Mouse (Mus musculus): ENCODE measurements around the gene Klhl5.

Klhl5 gene

DNA sequence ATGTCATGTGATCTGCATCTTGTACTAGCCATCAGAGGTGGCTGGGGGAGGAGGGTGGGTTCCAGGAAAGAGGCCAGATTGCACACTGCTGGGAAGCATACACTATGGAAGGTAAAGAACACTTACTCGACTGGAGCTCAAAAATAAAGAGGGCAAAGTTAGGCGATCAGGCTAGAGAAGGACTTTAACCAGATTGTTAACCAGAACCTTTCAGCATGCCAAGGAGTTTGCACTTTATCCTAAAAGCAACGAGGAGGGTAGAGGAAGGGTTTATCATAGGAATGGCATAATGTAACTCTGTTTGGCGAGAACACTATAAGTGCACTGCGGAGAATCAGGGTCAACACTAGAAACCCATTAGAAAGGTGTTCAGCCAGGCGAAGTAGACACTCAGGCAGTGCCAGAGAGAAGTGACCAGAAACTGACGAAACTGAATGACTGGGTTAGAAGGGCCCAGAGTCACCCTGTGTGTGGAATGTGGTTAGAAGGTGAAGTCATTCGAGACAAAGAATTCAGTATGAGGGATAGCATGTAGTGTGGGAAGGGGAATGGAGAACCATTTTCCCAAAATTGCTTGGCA lies 43.1 kb downstream of the Klhl5 start:
- DNase-seq: no peak

DNA sequence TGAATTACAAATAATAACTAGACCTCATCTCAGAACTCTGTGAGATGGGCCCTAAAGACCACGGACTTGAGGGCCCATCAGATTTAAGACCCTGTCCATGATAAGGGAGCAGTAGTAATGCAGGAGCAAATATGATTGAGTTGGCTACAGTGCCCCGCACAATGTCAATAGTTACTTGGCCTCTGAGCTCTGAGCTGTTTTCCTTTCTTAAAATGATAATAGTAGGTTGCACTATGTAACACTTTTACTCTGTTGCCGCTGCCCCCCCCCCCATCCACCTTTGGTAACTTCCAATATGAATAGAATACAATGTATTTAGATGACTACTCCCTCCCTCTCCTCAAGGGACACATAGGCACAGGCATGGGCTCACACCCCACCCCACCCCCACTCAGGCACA lies 43.9 kb downstream of the Klhl5 start:
- DNase-seq: no peak

DNA sequence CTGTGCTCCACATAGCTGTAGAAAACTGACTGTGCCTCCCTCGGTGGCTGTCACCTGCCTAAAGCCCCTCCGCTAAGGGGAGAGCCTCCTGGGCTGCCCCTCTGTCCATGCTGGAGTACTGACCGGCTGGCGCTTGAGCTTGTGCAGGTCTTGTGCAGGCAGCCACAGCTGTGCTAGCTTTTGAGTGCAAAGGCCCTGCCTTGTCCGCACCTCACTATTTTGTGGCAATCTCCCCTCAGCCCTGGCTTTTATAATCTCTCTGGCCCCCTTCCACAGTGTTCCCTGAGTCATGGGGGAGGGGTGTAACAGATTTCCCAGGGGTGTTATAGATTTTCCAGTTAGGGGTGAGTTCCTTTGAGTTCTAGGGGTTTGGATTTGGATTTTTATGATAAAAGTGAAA lies 44.4 kb downstream of the Klhl5 start:
- no peak for DNase-seq

DNA sequence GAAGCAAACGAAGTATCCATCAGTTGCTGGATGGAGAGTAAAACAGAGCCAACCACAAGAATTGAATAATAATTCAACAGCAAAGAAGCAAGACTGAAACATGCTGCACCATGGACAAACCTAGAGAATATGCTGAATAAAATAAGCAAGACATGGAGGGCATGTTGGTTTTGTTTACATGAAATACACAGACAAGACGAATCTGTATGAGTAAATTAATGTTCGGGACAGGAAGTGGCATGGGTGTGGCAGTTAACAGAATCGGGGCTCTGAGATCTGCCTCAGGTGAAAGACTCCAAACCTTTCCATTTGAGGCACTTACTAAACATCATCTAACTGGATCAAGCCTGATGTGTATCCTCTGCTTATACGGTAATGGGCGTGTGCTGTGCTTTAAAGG lies 46.9 kb downstream of the Klhl5 start:
- no peak for DNase-seq

DNA sequence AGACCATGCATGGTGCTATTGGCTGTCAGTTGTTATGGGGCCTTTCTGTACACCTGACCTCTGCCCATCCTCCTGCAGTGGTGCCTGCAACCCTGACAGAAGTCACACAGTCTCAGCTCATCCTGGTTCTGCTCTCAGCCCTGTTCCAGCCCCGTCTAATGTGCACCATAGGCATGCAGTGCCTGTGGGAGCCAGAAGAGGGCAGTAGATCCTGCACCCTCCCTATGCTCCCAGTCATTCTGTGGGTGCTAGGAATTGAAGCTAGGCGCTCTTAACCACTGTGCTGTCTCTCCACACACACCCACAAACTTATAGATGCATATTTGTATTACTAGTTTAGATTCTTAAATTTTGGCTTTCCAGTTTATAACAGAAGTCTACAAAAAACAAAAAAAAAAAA lies 49.5 kb downstream of the Klhl5 start:
- no peak for DNase-seq

DNA sequence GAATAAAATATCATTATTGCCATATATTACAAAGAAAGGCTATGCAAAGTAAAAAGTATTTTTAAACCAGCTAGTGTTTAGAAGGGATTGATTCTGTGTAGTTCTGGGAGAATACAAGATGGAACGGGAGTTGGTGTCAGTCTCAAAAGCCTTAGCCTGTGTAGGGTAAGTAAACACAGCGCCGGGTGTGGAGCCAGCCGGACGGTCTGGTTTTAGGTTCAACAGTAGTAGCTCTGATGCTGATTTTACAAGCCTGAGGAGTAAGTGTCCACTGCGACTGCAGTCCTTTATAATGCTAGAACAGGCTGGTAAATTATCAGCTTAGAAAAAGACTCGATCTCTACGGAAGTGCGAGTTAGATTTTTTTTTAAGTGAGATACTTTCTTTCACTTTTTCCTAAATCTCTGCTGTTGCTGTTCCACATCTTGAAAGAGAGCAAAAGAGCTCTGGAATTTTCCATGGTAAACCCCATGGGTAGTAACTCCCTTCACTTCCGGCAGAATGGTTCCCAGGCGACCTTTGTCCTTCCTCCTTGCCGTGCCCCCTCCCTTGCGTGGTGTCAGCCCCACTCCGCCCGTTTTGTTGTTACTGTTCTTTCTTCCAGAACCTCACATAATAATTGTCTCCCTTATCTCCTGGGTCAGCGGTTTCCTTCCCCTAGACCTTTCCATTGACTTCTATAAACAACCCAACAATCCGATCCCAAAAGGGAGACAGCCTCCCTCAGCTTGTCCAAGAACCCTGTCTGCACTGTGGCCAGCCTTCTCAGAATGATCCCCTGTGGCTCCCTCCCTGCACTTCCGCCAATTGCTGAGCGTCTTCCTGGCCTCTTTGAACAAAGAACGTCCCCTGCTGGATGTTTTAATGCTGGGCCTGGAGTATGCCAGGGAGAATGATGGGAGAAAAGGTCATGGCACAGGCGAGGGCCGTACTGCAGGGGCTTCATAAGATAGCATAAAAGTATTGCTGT lies 50.4 kb downstream of the Klhl5 start:
- DNase-seq: no peak

DNA sequence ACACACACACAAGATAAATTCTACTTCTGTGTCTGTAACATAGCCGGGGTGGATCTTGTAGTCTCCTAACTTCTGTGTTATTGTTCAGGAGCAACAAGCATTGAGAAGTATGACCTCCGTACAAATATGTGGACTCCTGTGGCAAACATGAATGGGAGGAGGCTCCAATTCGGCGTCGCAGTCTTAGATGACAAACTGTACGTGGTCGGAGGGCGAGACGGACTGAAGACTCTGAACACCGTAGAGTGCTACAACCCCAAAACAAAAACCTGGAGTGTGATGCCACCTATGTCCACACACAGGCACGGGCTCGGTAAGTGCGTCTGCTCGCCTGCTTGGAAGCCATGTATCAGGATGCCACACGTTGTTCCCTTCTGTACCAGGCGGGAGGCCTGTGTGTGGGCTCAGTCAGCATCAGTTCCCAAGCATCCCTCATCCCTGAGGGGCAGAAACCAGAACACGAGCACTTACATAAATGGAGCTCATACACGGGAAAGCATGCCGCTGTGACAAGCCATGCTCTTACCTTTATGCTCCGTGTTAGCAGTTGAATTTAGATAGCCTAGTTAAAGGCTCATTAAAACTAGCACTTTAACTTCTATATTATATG lies 51.5 kb downstream of the Klhl5 start:
- DNase-seq: no peak

DNA sequence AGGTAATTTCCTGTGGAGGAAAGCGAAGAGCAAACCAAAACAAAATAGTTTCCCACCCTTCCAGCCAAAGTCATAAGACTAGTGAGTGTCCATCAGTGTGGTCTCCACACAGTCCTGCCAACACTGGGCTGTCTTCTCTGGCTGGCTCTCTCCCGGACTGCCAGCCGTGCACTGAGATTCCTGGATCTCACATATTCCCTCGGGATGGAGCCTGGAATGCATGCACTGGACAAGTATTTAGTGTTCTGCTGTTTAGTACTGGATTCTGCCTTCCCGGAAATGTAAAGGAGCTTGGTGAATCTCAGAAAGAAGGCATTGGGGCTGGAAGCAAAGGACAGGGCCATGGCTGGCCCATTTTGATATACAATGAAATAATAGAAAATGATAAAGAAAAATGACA lies 55.7 kb downstream of the Klhl5 start:
- no peak for DNase-seq

DNA sequence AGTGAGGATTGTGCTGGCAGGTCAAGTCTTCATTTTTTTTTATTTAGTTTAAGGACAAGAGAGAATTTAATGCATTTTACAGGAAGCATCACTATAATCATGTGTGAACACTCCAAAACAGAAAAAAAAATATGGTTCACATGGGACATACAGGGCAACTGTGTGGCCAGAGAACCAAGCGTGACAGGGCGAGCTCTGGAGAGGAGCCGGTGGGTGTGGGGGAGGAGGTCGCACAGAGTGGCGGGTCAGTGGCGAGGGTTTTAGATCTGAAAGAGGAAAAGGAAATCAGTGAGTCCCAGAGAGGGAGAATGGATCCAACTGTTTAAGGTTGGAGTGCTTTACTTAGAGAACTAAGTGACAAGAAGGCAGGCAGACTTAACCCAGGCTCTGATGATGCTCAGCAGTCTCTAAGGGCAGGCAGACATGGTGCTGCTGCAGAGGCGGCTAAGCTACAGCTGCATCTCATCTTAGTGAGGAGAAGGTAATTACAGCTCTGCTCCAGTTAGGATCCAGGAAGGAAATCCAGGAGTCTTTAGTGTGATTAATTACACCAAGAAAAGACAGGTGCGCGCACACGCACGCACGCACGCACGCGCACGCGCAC lies 56.3 kb downstream of the Klhl5 start:
- no peak for DNase-seq

DNA sequence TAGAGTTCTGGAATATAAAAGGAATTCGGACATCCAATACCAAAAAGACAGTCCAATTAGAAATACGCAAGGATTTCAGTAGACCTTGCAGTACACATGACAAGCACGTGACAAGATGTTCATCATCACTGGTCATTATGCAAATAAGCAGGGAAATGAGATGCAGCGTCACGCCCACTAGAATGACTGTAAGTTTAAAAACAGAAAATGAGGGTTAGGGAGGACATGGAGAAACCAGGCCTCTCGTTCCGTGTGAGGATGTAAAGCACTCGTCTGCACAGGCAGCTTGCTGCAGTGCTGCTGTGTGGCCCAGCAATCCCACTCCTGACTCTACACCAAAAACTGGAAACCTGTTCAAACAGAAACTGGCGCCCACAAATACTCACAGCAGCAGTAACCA lies 62.9 kb downstream of the Klhl5 start:
- peak; percentile 26 for DNase-seq

DNA sequence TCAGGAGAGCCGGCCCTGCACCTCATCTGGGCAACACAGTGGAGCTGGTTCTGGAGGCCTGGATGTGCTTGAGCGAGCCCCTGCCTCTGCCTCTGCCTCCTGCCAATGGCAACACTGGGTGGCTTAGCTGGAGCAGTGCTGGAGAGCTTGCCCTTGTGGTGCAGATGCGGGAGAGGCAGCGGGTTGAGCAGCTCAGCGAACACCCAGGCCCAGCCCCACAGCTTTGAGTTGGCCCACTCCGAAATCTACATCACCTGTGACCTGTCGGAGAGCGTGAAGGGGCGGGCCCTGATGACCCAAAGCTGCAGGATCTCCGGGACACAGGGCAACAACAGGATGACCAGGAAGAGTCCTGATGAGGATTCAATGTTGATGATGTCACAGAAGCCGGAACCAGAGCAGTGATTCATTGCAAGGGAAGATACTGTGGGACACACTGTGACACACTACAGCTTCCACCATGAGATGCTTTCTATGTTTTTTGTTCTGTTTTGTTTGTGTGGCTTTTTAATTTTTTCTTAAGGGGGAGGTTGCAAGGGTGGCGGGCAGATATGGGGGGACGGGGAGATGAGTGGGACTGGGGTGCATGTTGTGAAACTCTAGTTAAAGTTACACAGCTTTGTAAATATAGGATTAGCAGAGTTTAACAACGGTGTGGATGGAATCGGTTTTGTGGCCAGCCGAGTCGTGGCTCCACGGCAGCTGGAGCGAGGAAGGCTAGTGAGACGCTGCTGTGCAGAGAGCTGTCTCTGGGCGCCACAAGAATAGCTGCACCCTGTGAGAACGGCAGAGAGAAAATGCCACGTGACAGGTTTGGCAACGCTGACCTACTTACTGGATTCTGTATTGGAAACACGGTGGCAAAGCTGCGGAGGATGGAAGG lies 67.9 kb downstream of the Klhl5 start:
- peak; percentile 72 for DNase-seq

DNA sequence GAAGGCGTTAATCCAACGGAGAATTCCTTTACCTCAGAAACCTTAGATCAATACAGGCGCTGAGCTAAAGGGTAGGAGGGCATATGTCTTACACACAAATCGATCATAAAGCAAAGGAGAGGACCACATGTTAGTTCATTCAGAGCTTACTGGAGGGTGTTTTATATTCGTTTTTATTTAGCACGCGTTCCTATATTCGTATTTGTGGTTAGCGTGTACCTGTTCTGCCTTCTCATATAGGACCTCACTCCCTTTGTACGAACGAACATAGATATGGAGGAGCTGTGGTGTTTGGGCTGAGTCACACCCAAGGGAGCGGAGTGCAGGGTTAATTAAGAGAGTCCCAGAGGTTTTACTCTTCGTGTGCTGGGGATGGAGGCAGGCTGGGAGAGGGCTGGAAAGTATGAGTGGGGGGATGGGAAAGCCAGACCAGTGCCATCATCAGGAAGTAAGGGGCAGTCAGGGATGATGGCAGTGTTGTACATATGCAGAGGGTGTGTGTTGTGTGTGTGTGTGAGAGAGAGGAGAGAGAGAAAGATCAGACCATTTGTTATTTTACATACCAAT lies 68.7 kb downstream of the Klhl5 start:
- no peak for DNase-seq

DNA sequence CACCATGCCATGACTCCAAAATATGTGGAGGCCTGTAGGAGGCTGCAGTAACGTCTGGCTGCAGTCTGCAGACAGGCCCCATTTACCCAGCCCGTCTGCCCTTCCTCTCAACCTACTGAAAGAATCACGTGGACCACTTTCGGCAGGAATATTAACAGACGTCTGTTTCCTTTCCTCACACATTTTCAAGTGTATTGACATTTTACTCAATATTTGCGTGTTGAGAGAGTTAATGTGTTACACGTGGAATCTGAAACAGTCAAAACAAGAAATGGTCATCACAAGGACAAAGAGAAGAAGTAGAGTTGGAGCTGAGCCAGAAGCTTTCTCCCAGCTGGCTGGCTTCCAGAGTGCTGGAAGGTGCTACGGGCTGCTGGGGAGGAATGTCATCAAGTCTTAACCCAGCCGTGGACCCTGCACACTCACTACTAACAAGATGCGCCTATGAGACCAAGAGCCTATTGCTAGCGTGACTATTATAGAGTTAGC lies 69.7 kb downstream of the Klhl5 start:
- DNase-seq: no peak

DNA sequence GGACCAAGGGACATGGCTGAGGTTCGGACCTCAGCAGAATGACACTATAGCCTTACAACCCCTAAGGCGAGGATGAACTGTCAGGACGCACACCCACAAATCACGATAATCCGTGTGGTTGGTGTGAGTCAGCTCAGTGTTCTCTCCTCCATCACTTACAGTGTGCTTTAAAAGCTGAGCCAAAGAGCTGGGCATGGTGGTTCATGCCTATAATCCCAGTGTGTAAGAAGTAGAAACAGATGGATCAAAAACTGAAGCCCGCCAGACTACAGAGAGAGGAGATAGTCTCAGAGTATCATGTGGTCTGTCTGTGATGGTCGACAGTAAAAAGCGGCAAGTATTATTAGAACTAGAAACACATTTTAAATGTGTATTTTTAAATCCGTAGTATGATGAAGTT lies 71.1 kb downstream of the Klhl5 start:
- DNase-seq: no peak

DNA sequence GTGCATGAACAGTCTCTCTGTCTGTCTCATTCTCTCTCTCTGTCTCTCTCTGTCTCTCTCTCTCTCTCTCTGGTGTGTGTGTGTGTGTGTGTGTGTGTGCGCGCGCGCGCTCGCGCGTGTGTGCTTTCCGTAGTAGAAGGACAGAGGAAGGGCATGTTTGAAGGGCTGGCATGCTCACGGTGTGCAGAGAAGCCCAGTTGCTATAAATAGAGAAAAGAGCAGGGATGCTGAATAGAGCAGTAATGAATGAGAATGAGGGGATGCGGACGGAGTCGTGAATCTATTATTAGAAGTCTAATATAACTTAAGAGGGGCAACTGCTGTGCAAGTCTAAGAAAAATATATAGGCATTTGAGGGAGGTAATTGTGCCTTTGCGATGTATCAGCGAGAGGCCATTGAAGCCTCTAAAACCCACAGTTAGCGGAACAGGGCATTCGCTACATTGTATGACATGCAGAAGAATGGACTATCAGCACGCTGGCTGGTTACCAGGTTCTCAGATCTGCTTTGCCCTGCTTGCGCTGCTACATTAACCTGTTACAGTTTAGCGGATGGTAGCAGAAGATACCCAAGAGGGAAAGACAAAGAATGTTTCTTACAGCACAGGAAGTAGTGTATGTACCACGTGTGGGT lies 73.9 kb downstream of the Klhl5 start:
- DNase-seq: no peak

DNA sequence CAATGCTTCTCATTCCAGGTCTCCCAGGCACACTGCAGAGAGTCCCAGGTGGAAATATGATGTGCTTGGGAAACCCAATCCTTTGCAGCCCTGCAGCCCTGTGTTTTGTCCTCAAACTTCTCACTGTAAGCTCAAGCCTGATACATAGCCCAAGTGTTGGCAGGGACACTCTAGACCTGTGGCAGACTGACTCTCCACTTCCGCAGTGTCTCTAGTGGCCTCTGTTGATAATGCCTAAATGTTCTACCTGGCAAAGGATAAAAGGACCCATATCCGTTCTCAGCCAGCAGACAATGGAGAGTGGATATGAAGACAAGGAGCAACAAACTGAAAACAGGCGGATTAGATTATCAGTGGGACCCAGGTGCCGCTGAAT lies 74.4 kb downstream of the Klhl5 start:
- DNase-seq: no peak

DNA sequence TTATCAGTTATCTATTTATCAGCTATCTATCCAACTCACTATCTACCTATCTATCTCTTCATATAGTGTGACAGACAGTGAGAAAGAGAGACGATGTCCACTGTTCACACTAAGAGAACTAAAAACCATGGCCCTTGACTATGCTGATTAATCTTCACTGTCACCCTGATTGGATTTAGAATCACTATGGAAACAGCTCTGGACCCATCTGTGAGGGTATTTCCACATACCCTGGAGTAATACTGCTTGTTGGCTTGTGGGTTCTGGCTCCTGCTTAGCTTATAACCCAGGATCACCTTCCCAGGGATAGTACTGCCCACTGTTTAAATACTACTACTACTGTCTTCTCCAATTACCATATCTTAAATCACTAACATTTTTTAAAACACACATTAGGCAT lies 74.9 kb downstream of the Klhl5 start:
- DNase-seq: no peak

DNA sequence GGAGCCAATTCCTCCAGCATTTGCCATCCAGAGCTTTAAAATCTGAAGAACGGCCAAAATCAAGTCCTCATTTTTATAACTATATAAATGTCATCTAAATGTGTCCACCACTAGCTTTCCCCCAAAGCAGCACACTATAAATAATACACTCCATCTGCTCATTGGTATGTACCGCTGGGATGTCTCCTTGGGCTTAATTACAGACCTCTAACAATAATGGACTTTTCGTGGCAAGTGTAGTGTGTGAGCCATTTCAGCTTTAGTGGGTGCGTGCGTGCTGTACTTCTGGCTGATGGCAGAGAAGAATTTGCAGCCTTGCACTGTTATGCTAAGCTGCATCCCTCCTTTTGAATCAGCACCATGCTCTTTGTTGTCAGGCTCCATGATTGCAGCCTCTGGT lies 84.3 kb downstream of the Klhl5 start:
- peak; percentile 14 for DNase-seq

DNA sequence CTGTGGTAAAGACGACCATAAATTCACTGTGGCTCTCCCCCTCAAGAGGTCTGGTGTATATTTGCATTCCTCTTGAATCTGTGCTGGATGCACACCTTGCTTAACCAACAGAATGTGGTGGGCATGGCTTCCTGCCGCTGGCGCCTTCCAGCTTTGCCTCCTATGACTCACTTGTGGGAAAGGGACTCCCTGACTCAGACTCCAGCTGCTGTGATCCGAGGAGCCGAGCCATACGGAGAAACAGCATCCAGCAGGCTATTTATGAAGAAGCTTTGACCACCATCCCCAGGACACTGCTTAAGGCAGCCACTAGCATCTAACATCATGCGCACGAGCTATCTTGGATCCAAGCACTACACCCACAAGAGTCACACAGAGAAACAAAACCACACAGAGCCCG lies 87.1 kb downstream of the Klhl5 start:
- DNase-seq: no peak

DNA sequence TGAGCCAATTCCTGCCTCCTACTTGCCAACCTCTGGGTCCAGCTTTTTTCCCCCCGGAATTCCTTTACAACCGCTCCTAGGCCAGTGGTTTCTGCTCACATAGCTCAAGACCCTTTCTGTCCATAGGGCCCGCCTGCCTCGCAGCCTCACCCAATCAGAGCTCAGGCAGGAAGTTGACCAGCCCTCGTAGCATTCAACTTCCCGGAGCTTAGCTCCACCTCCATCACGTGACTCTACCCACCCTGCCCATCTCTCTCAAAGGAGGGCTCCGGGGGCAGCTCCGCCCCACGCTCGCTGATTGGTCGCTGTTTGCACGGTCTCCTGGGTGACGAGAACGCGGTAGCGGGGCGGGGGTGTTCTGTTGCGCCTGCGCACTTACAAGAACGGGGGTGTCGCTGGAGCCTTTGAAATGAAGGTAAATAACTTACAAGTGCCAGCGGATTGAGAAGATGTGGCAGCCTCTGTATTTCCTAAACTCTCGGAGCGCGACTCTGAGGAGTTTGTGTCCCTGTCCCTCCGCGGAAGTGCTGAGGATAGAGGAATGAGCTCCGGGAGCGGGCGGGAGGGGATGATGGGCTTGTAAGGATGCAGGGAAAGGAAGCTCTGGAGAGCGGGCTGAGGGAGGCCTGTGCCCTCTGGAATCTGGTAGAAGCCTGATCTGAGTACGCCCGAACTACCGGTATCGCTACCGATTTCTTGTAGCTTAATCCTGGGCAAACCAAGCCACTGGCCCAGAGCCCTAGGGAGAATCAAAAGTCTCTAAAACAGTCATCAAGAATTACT lies 92.2 kb downstream of the Klhl5 start, which contains the start of gene Wdr19:
TSS of gene Wdr19 (plus strand) at position 351 of the 783 bp plus-strand sequence.
- peak; percentile 99 for DNase-seq

DNA sequence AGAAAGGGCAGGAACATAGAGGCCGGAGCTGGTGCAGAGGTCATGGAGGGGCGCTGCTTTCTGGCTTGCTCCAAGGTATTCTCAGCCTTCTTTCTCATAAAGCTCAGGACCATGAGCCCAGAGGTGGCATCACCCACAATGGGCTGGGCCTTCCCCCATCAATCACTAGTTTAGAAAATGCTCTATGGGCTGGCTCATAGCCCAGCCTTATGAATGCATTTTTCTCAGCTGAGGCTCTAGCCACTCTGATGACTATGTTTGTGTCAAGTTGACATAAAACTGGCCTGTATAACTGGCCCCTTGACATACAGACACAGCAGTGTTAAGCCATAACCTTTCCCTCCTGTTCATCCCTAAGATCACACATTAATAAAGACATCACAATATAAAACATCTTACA lies 97.4 kb downstream of the Klhl5 start:
- DNase-seq: no peak

All from right cerebral cortex, postnatal 25 days (tissue).